Mouse (Mus musculus): Measurements from ENCODE around the gene Nufip2.
A peak's percentile ranks its signal among the peaks of the same experiment; 100 is the strongest.
"Not testable (repeated sequence)": the region's sequence is repeated elsewhere in the genome, so short reads cannot be mapped to it uniquely, and the experiment has no call there.

Gene Nufip2

GRCm38 (mm10) chr11:77685383-77686265 lies at the start of gene Nufip2:
Gene Nufip2 (plus strand): TSS chr11:77686155.
- DNase-seq (ENCODE audit: low spot score in 2 of 2) = peak; percentile 98 to 100

GRCm38 (mm10) chr11:77641390-77641789 lies 44.6 kb upstream of the Nufip2 start:
- DNase-seq (ENCODE audit: low spot score in 2 of 2) = no peak

GRCm38 (mm10) chr11:77645481-77645880 lies 40.5 kb upstream of the Nufip2 start:
- no peak for DNase-seq (ENCODE audit: low spot score in 2 of 2)

GRCm38 (mm10) chr11:77648878-77649277 lies 37.1 kb upstream of the Nufip2 start:
- no peak for DNase-seq (ENCODE audit: low spot score in 2 of 2)

GRCm38 (mm10) chr11:77652484-77652883 lies 33.5 kb upstream of the Nufip2 start:
- no peak for DNase-seq (ENCODE audit: low spot score in 2 of 2)

- DNase-seq (ENCODE audit: low spot score in 2 of 2) = not testable (repeated sequence)
Observed at GRCm38 (mm10) chr11:77653406-77654190, 32.4 kb upstream of the Nufip2 start.

GRCm38 (mm10) chr11:77659986-77660385 lies 26.0 kb upstream of the Nufip2 start:
- DNase-seq (ENCODE audit: low spot score in 2 of 2) = no peak

GRCm38 (mm10) chr11:77663639-77664038 lies 22.3 kb upstream of the Nufip2 start:
- peak in 1 of 2 experiments; percentile 4 for DNase-seq (ENCODE audit: low spot score in 2 of 2)

GRCm38 (mm10) chr11:77664046-77664445 lies 21.9 kb upstream of the Nufip2 start:
- no peak for DNase-seq (ENCODE audit: low spot score in 2 of 2)

GRCm38 (mm10) chr11:77665384-77665783 lies 20.6 kb upstream of the Nufip2 start:
- DNase-seq (ENCODE audit: low spot score in 2 of 2) = not testable (repeated sequence)

GRCm38 (mm10) chr11:77666766-77667165 lies 19.2 kb upstream of the Nufip2 start:
- not testable (repeated sequence) for DNase-seq (ENCODE audit: low spot score in 2 of 2)

- DNase-seq (ENCODE audit: low spot score in 2 of 2) = no peak
Observed at GRCm38 (mm10) chr11:77672746-77673145, 13.2 kb upstream of the Nufip2 start.

GRCm38 (mm10) chr11:77673428-77673991 lies 12.4 kb upstream of the Nufip2 start:
- DNase-seq (ENCODE audit: low spot score in 2 of 2) = no peak

GRCm38 (mm10) chr11:77680018-77680417 lies 5.9 kb upstream of the Nufip2 start:
- DNase-seq (ENCODE audit: low spot score in 2 of 2) = no peak

GRCm38 (mm10) chr11:77684896-77685295 lies 1.1 kb upstream of the Nufip2 start:
- no peak for DNase-seq (ENCODE audit: low spot score in 2 of 2)

- DNase-seq (ENCODE audit: low spot score in 2 of 2) = peak in 1 of 2 experiments; percentile 19
Observed at GRCm38 (mm10) chr11:77686346-77686840, 438 bp downstream of the Nufip2 start.

GRCm38 (mm10) chr11:77686841-77687540 lies 1.0 kb downstream of the Nufip2 start:
- peak in 1 of 2 experiments; percentile 40 for DNase-seq (ENCODE audit: low spot score in 2 of 2)

- peak in 1 of 2 experiments; percentile 13 for DNase-seq (ENCODE audit: low spot score in 2 of 2)
Observed at GRCm38 (mm10) chr11:77687541-77688131, 1.7 kb downstream of the Nufip2 start.

- no peak for DNase-seq (ENCODE audit: low spot score in 2 of 2)
Observed at GRCm38 (mm10) chr11:77693026-77693425, 7.1 kb downstream of the Nufip2 start.

- DNase-seq (ENCODE audit: low spot score in 2 of 2) = no peak
Observed at GRCm38 (mm10) chr11:77697232-77697631, 11.3 kb downstream of the Nufip2 start.

GRCm38 (mm10) chr11:77705920-77706319 lies 20.0 kb downstream of the Nufip2 start:
- no peak for DNase-seq (ENCODE audit: low spot score in 2 of 2)

Data from left cerebral cortex, adult 9 months (tissue).